Mouse (Mus musculus) embryonic fibroblast, embryonic 13.5 days (primary cell): ENCODE results near the gene Gm12216.

ENCODE experiments used
- CTCF ChIP-seq: IDR thresholded peaks from 2 replicates; pipeline ENCODE4 v1.5.1; 2011; ENCODE audit warnings: mild to moderate bottlenecking, control low read depth, low read length, moderate library complexity, borderline replicate concordance; ENCODE audit not compliant: insufficient read depth
- POLR2A ChIP-seq: IDR thresholded peaks from 2 replicates; pipeline ENCODE4 v1.6.1; 2011; ENCODE audit warnings: low read depth, mild to moderate bottlenecking, control low read depth, low read length, moderate library complexity

GRCm38 (mm10) chr11:53773641-53774360 is 85.3 kb downstream of the Gm12216 start:
- TF ChIP-seq CTCF (no peak), POLR2A (no peak)
